Mouse (Mus musculus): ENCODE measurements around the gene Bmper. TPM values are rescaled to one million over a fixed set of nuclear protein-coding genes. Genes with fewer than 3 reads are reported as not detected.

Bmper gene
- total RNA-seq, 2 experiments from 2014 or later: not detected

GRCm38 (mm10) chr9:23354201-23354820 is 131.4 kb downstream of the Bmper start:
- ATAC-seq (replicated peaks; ENCODE audit: poor library complexity, severe bottlenecking): 0 out of 2 replicates have a peak, but pooled peaks have one; percentile 17

GRCm38 (mm10) chr9:23358108-23358507 is 135.2 kb downstream of the Bmper start:
- ATAC-seq (replicated peaks; ENCODE audit: poor library complexity, severe bottlenecking): no peak

GRCm38 (mm10) chr9:23363139-23363538 is 140.3 kb downstream of the Bmper start:
- ATAC-seq (replicated peaks; ENCODE audit: poor library complexity, severe bottlenecking): no peak

GRCm38 (mm10) chr9:23363540-23363939 is 140.7 kb downstream of the Bmper start:
- no peak for ATAC-seq (replicated peaks; ENCODE audit: poor library complexity, severe bottlenecking)

GRCm38 (mm10) chr9:23364047-23364446 is 141.2 kb downstream of the Bmper start:
- no peak for ATAC-seq (replicated peaks; ENCODE audit: poor library complexity, severe bottlenecking)

- no peak for ATAC-seq (replicated peaks; ENCODE audit: poor library complexity, severe bottlenecking)
These were observed 145.2 kb downstream of the Bmper start for GRCm38 (mm10) chr9:23368124-23368523.

GRCm38 (mm10) chr9:23374789-23375460 is 152.0 kb downstream of the Bmper start:
- no peak for ATAC-seq (replicated peaks; ENCODE audit: poor library complexity, severe bottlenecking)

- no peak for ATAC-seq (replicated peaks; ENCODE audit: poor library complexity, severe bottlenecking)
These were observed 155.2 kb downstream of the Bmper start for GRCm38 (mm10) chr9:23377831-23378730.

GRCm38 (mm10) chr9:23378731-23379170 is 155.9 kb downstream of the Bmper start:
- ATAC-seq (replicated peaks; ENCODE audit: poor library complexity, severe bottlenecking): peak; percentile 70

GRCm38 (mm10) chr9:23380171-23380835 is 157.4 kb downstream of the Bmper start:
- ATAC-seq (replicated peaks; ENCODE audit: poor library complexity, severe bottlenecking): no peak

GRCm38 (mm10) chr9:23383291-23383690 is 160.4 kb downstream of the Bmper start:
- ATAC-seq (replicated peaks; ENCODE audit: poor library complexity, severe bottlenecking): no peak

- ATAC-seq (replicated peaks; ENCODE audit: poor library complexity, severe bottlenecking): no peak
These were observed 161.0 kb downstream of the Bmper start for GRCm38 (mm10) chr9:23383837-23384236.

GRCm38 (mm10) chr9:23384880-23385279 is 162.0 kb downstream of the Bmper start:
- no peak for ATAC-seq (replicated peaks; ENCODE audit: poor library complexity, severe bottlenecking)

GRCm38 (mm10) chr9:23386201-23386600 is 163.3 kb downstream of the Bmper start:
- ATAC-seq (replicated peaks; ENCODE audit: poor library complexity, severe bottlenecking): no peak

- ATAC-seq (replicated peaks; ENCODE audit: poor library complexity, severe bottlenecking): no peak
These were observed 167.2 kb downstream of the Bmper start for GRCm38 (mm10) chr9:23390118-23390517.

- no peak for ATAC-seq (replicated peaks; ENCODE audit: poor library complexity, severe bottlenecking)
These were observed 171.9 kb downstream of the Bmper start for GRCm38 (mm10) chr9:23394652-23395317.

- ATAC-seq (replicated peaks; ENCODE audit: poor library complexity, severe bottlenecking): no peak
These were observed 173.3 kb downstream of the Bmper start for GRCm38 (mm10) chr9:23396186-23396585.

GRCm38 (mm10) chr9:23397876-23398275 is 175.0 kb downstream of the Bmper start:
- ATAC-seq (replicated peaks; ENCODE audit: poor library complexity, severe bottlenecking): no peak

GRCm38 (mm10) chr9:23399638-23400284 is 176.9 kb downstream of the Bmper start:
- ATAC-seq (replicated peaks; ENCODE audit: poor library complexity, severe bottlenecking): no peak

Data from granulocyte monocyte progenitor cell, adult 5-6 weeks (primary cell).